Mouse (Mus musculus): ENCODE results near the gene Adcy6. TPM values are rescaled to one million over a fixed set of nuclear protein-coding genes. Genes with fewer than 3 reads are reported as not detected.

Adcy6 gene
- total and polyA plus RNA-seq, 3 experiments = 0.06 to 1.5 TPM; not detected in 1

DNA sequence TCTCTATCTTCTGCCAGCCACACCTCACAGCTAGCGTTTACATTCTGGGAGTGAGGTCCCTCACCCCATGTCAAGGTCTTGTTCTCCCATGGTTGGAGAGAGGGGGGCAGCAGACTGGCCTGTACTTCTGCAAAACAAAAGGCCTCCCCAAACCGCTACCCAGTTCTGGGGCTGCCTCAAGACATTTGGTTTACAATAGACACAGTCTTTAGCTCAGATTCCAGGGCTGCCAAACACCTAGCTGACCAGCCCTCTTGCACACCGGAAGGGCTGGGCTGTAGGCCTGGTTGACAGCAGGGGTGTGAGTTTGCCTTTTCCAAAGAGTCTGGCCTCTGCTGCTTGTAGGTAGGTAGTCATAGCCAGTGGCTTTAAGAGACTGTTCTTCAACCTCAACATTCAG lies 27.3 kb upstream of the Adcy6 start:
- Histone ChIP-seq H3K27ac (ENCODE audit: insufficient read depth, low read depth) (no peak overlapping the region), H3K27me3 (replicated peaks) (peaks cover 61% of the 10 kb centered on the region), H3K9me3 (replicated peaks; ENCODE audit: low read length) (no peaks in the 10 kb centered on the region), H3K4me2 (ENCODE audit: insufficient read depth, low read depth, poor library complexity, severe bottlenecking) (no peak overlapping the region), H3K9ac (ENCODE audit: insufficient read depth, low read depth) (no peak overlapping the region), H3K4me1 (ENCODE audit: control insufficient read depth in 1 of 2, insufficient read depth in 2 of 2) (peaks cover 14 to 48% of the 10 kb centered on the region in 2 experiments), H3K36me3 (replicated peaks in 1 of 2; ENCODE audit: control insufficient read depth in 1 of 2, insufficient read depth in 1 of 2, low read length in 1 of 2) (peaks cover 0 to 10% of the 10 kb centered on the region in 2 experiments), H3K79me2 (replicated peaks; ENCODE audit: control insufficient read depth, extremely low read depth, insufficient read depth, poor library complexity, severe bottlenecking) (no peaks in the 10 kb centered on the region), H3K4me3 (replicated peaks in 1 of 3; ENCODE audit: low read depth in 2 of 3, low read length in 2 of 3, poor library complexity in 1 of 3) (no peak overlapping the region)
- TF ChIP-seq UBTF (IDR thresholded peaks at IDR 0.05; ENCODE audit: low read depth, low read length) (no peak), POLR2AphosphoS2 (IDR thresholded peaks at IDR 0.05; ENCODE audit: low read depth, low read length) (no peak), SIN3A (IDR thresholded peaks at IDR 0.05; ENCODE audit: low read length) (no peak), PAX5 (IDR thresholded peaks at IDR 0.05; ENCODE audit: low read length) (no peak), CTCF (conservative IDR thresholded peaks at IDR 0.05 in 1 of 2, IDR thresholded peaks at IDR 0.05 in 1 of 2; ENCODE audit: low read depth in 2 of 2, low read length in 2 of 2) (no peak), TCF12 (IDR thresholded peaks at IDR 0.05; ENCODE audit: low read depth, low read length) (no peak), MAFK (IDR thresholded peaks at IDR 0.05; ENCODE audit: insufficient replicate concordance, low read length) (no peak), NELFE (IDR thresholded peaks at IDR 0.05; ENCODE audit: low read depth, low read length) (no peak), CHD2 (IDR thresholded peaks at IDR 0.05; ENCODE audit: low read length) (no peak), E2F4 (IDR thresholded peaks at IDR 0.05; ENCODE audit: insufficient replicate concordance, low read depth, low read length) (no peak), MAX (IDR thresholded peaks at IDR 0.05; ENCODE audit: low read length) (no peak), KAT2A (IDR thresholded peaks at IDR 0.05; ENCODE audit: insufficient replicate concordance, low read length) (no peak)
- DNase-seq (ENCODE audit: extremely low read depth) = no peak
- in situ Hi-C loops (cut with MboI; ENCODE audit: low pct_ligation_motif_present, low pct_unique_long_range_greater_than_20kb, low sequenced_read_pairs) (no loop called here), dilution Hi-C loops (cut with MboI; ENCODE audit: extremely low pct_ligation_motif_present, extremely low pct_unique_long_range_greater_than_20kb, low sequenced_read_pairs) (no loop called here)

DNA sequence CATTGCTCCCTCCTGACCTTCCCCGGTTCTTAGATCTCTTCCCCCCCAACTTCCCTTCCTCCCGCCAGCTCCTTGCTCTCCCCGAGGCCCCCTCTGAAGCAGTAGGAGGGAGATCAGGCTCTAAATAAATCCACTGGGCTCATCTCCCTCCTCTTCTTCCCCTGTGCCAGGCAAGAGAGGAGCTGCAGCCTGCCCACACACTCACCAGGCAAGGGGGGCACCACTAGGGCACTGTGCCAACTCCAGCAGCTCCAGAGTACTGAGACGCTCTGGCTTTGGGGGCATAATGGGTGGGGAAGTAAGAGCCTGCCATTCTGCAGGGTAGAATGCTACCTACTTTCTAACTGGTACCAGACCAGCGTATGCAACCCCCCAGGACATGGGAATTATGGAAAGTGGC lies 26.6 kb upstream of the Adcy6 start:
- H3K9me3 ChIP-seq (replicated peaks; ENCODE audit: low read length) = no peaks in the 10 kb centered on the region

More for the DNA sequence above, 26.6 kb upstream of the Adcy6 start:
- in situ Hi-C loops (cut with MboI; ENCODE audit: low pct_ligation_motif_present, low pct_unique_long_range_greater_than_20kb, low sequenced_read_pairs) (no loop called here), dilution Hi-C loops (cut with MboI; ENCODE audit: extremely low pct_ligation_motif_present, extremely low pct_unique_long_range_greater_than_20kb, low sequenced_read_pairs) (no loop called here)
- no peak overlapping the region for H3K27ac ChIP-seq (ENCODE audit: insufficient read depth, low read depth)
- H3K79me2 ChIP-seq (replicated peaks; ENCODE audit: control insufficient read depth, extremely low read depth, insufficient read depth, poor library complexity, severe bottlenecking) = no peaks in the 10 kb centered on the region
- no peak overlapping the region for H3K9ac ChIP-seq (ENCODE audit: insufficient read depth, low read depth)
- peaks cover 16 to 54% of the 10 kb centered on the region in 2 experiments for H3K4me1 ChIP-seq (ENCODE audit: control insufficient read depth in 1 of 2, insufficient read depth in 2 of 2)
- peaks cover 0 to 4% of the 10 kb centered on the region in 2 experiments for H3K36me3 ChIP-seq (replicated peaks in 1 of 2; ENCODE audit: control insufficient read depth in 1 of 2, insufficient read depth in 1 of 2, low read length in 1 of 2)
- H3K27me3 ChIP-seq (replicated peaks) = peaks cover 67% of the 10 kb centered on the region
- DNase-seq (ENCODE audit: extremely low read depth) = no peak
- no peak overlapping the region for H3K4me2 ChIP-seq (ENCODE audit: insufficient read depth, low read depth, poor library complexity, severe bottlenecking)
- TF ChIP-seq POLR2AphosphoS2 (IDR thresholded peaks at IDR 0.05; ENCODE audit: low read depth, low read length) = no peak
- TF ChIP-seq CTCF (conservative IDR thresholded peaks at IDR 0.05 in 1 of 2, IDR thresholded peaks at IDR 0.05 in 1 of 2; ENCODE audit: low read depth in 2 of 2, low read length in 2 of 2) = no peak
- TF ChIP-seq JUN (IDR thresholded peaks at IDR 0.05; ENCODE audit: insufficient read depth, low read depth, low read length) = no peak
- no peak for TF ChIP-seq MEF2A (IDR thresholded peaks at IDR 0.05; ENCODE audit: borderline replicate concordance, low read depth, low read length)
- no peak for TF ChIP-seq EP300 (IDR thresholded peaks at IDR 0.05; ENCODE audit: low read length)
- no peak for TF ChIP-seq CHD1 (IDR thresholded peaks at IDR 0.05; ENCODE audit: low read depth, low read length)
- no peak for TF ChIP-seq JUND (conservative IDR thresholded peaks at IDR 0.05; ENCODE audit: low read depth, low read length)
- no peak for TF ChIP-seq SMC3 (IDR thresholded peaks at IDR 0.05; ENCODE audit: low read depth, low read length)
- no peak for TF ChIP-seq USF1 (IDR thresholded peaks at IDR 0.05; ENCODE audit: low read depth, low read length)
- TF ChIP-seq MYC (IDR thresholded peaks at IDR 0.05; ENCODE audit: low read depth, low read length) = no peak
- TF ChIP-seq CHD2 (IDR thresholded peaks at IDR 0.05; ENCODE audit: low read length) = no peak
- no peak for TF ChIP-seq RCOR1 (conservative IDR thresholded peaks at IDR 0.05; ENCODE audit: low read depth, low read length)
- TF ChIP-seq HCFC1 (IDR thresholded peaks at IDR 0.05; ENCODE audit: low read depth, low read length) = no peak
- TF ChIP-seq MAFK (IDR thresholded peaks at IDR 0.05; ENCODE audit: insufficient replicate concordance, low read length) = no peak
- H3K4me3 ChIP-seq (replicated peaks in 1 of 3; ENCODE audit: low read depth in 2 of 3, low read length in 2 of 3, poor library complexity in 1 of 3) = no peak overlapping the region

Measured in CH12.LX (cell line).